Mouse (Mus musculus) heart, adult 8-10 months (tissue): Measurements from ENCODE around the gene Acadm. TPM values are rescaled to one million over a fixed set of nuclear protein-coding genes. Genes with fewer than 3 reads are reported as not detected.

Experiments
- DNase-seq: peaks from one replicate; pipeline ENCODE4 v3.0.0; 2022; ENCODE audit warnings: low spot score
- total RNA-seq, 4 experiments: library from RNA; stranded (reverse); gene quantifications; 2 replicates each; pipeline ENCODE4 v1.2.4; 2022

The Acadm gene
- total RNA-seq, 4 experiments from 2014 or later: 1,199 to 1,642 (median 1,432) TPM

GRCm38 (mm10) chr3:153904586-153904985, 39.8 kb downstream of the Acadm start:
- no peak for DNase-seq

- DNase-seq: no peak
These were observed 41.8 kb downstream of the Acadm start for GRCm38 (mm10) chr3:153902595-153902994.

GRCm38 (mm10) chr3:153901904-153902303, 42.5 kb downstream of the Acadm start:
- DNase-seq: no peak

GRCm38 (mm10) chr3:153897216-153897615, 47.2 kb downstream of the Acadm start:
- no peak for DNase-seq

- no peak for DNase-seq
These were observed 49.0 kb downstream of the Acadm start for GRCm38 (mm10) chr3:153895454-153895853.

- no peak for DNase-seq
These were observed 55.1 kb downstream of the Acadm start for GRCm38 (mm10) chr3:153889188-153889781.

- DNase-seq: no peak
These were observed 56.3 kb downstream of the Acadm start for GRCm38 (mm10) chr3:153888141-153888540.

- no peak for DNase-seq
These were observed 58.1 kb downstream of the Acadm start for GRCm38 (mm10) chr3:153886296-153886695.

Other genes starting within 250 kb of the Acadm start
- gene St6galnac3, start 219.5 kb downstream of the Acadm start, total RNA-seq: 1 to 10 TPM; 4.0 to 6.3 (median 5.7) TPM
- not detected for gene Asb17, start 100.4 kb downstream of the Acadm start, total RNA-seq
- under 1 TPM in 1 of 4 experiments, not detected in 3; 0.08 TPM for gene Msh4, start 38.5 kb downstream of the Acadm start, total RNA-seq
- 100 to 1,000 TPM in 2 of 4 experiments, 10 to 100 TPM in 2; 95.0 to 103 (median 99.9) TPM for gene Rabggtb, start 31.6 kb downstream of the Acadm start, total RNA-seq
- under 1 TPM in 3 of 4 experiments, not detected in 1; 0.09 to 0.19 (median 0.13) TPM for gene Slc44a5, start 28.8 kb upstream of the Acadm start, total RNA-seq